Mouse (Mus musculus) midbrain, embryonic 16.5 days (tissue): ENCODE measurements around the gene Syt5. TPM values are rescaled to one million over a fixed set of nuclear protein-coding genes. Genes with fewer than 3 reads are reported as not detected.
"Not testable (repeated sequence)": the region's sequence is repeated elsewhere in the genome, so short reads cannot be mapped to it uniquely, and the experiment has no call there.

Experiments
- ATAC-seq: fragments of 200-750 bp; cut with Nextera tagmentation; 2 replicates; pipeline ENCODE4 v1.8.0; 2017; ENCODE audit warnings: moderate TSS enrichment
- H3K27ac ChIP-seq: fragments of 300-500 bp; sonication (generic); 2 replicates; pipeline ENCODE4 v1.5.1; 2014; ENCODE audit warnings: mild to moderate bottlenecking, low read length, mixed read lengths
- H3K27me3 ChIP-seq: fragments of 300-500 bp; sonication (generic); 2 replicates; pipeline ENCODE4 v1.6.1; 2014; ENCODE audit warnings: low read depth, low read length, mixed read lengths; ENCODE audit not compliant: control insufficient read depth, insufficient read depth
- H3K36me3 ChIP-seq: fragments of 300-500 bp; sonication (generic); 2 replicates; pipeline ENCODE4 v1.6.1; 2014; ENCODE audit warnings: mild to moderate bottlenecking, low read length, moderate library complexity, mixed read lengths; ENCODE audit not compliant: control insufficient read depth, insufficient read depth
- H3K4me1 ChIP-seq: fragments of 300-500 bp; sonication (generic); 2 replicates; pipeline ENCODE4 v1.6.1; 2014; ENCODE audit warnings: mild to moderate bottlenecking, low read length, mixed read lengths; ENCODE audit not compliant: control insufficient read depth, insufficient read depth
- H3K4me2 ChIP-seq: fragments of 300-500 bp; sonication (generic); 2 replicates; pipeline ENCODE4 v1.6.1; 2014; ENCODE audit warnings: mild to moderate bottlenecking, low read length, mixed read lengths
- H3K4me3 ChIP-seq: fragments of 300-500 bp; sonication (generic); 2 replicates; pipeline ENCODE4 v1.5.1; 2014; ENCODE audit warnings: low read depth, mild to moderate bottlenecking, low read length, moderate library complexity, mixed read lengths
- H3K9ac ChIP-seq: fragments of 300-500 bp; sonication (generic); 2 replicates; pipeline ENCODE4 v1.6.1; 2014; ENCODE audit warnings: low read depth, low read length, mixed read lengths
- H3K9me3 ChIP-seq: fragments of 300-500 bp; sonication (generic); replicated peaks from 2 replicates; pipeline ENCODE4 v1.6.1; 2014; ENCODE audit warnings: mild to moderate bottlenecking, low read length, mixed read lengths; ENCODE audit not compliant: control insufficient read depth, poor library complexity, severe bottlenecking
- WGBS: fragments of 180-500 bp; shearing (Covaris S2); extraction: QIAGEN DNeasy Blood & Tissue Kit; methylation state at CpG from one replicate; pipeline ENCODE4 v1.1.7; 2014; 5-methylcytosine and 5-hydroxymethylcytosine counted together
- polyA plus RNA-seq: library from polyadenylated mRNA; unstranded; fragments of >200 nt; fragmentation: Nextera tagmentation; extraction: Ambion mirVana; gene quantifications from 2 replicates; pipeline ENCODE4 v1.2.1, GENCODE M21; 2015

Syt5 gene
- polyA plus RNA-seq, 1 experiment from 2014 or later = 185 TPM

GRCm38 (mm10) chr7:4526341-4527301 lies 20.7 kb downstream of the Syt5 start:
- peak overlapping the region; percentile 13; the same call in 1 of the 2 replicates for H3K27ac ChIP-seq
- WGBS = 20% methylated on average over 40 of the region's 40 CpGs
- peak overlapping the region; percentile 61 for H3K9ac ChIP-seq
- peak; percentile 95 for ATAC-seq
- H3K4me3 ChIP-seq = peak overlapping the region; percentile 35
- peaks cover 3% of the 10 kb centered on the region; the same call in 1 of the 2 replicates for H3K27me3 ChIP-seq
- no peaks in the 10 kb centered on the region for H3K36me3 ChIP-seq
- H3K4me1 ChIP-seq = peaks cover 10% of the 10 kb centered on the region
- peak overlapping the region; percentile 62 for H3K4me2 ChIP-seq
- no peaks in the 10 kb centered on the region for H3K9me3 ChIP-seq

GRCm38 (mm10) chr7:4524212-4524922 lies 23.0 kb downstream of the Syt5 start, which contains the start of gene Tnni3:
Gene Tnni3 (minus strand): TSS chr7:4524229.
- peaks cover 13% of the 10 kb centered on the region for H3K4me1 ChIP-seq
- not testable (repeated sequence) for H3K4me3 ChIP-seq, H3K36me3 ChIP-seq, ATAC-seq, H3K9me3 ChIP-seq, H3K4me2 ChIP-seq, H3K27me3 ChIP-seq, H3K27ac ChIP-seq, H3K9ac ChIP-seq
- 67% methylated on average over 15 of the region's 15 CpGs for WGBS

DNA sequence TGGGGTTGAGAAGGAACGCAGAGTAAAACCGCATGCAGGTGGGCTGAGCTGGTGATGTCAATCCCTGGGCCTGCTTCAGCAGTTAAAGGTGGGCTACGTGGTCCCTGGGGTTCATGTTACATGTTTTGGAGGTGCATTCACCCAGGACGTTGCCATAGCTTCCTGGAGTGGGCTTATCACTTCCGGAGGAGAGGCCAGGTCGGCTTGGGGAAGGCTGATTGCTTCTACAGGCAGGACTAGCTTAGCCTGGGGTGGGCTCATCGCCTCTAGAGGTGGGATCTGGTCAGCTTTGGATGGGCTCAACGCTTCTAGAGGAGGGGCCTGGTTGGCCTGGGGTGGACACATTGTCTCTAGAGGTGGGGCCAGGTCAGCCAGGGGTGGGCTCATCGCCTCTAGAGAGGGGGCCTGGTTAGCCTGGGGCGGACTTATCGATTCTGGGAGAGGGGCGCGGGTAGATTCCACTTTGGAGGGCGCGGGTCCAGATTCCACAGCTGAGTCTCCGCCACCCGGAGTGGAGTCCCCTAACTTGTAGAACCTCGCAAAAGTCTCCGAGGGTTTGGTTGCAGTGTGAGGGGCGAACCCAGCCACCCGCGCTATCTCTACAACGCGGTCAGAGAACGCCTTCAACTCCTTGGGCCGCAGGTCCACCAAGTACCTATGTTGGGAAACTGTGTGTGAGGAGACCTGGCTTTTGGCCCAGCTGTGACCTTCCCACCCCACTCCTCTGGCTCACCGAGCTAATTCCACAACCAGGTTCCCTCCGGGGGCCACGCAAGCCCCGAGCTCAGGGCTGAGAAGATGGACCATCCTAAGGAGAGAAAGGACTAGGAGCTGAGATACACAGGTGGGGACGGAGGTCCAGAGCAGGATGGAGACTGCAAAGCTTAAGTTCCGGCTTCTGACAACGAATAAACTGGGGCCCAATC lies 23.9 kb downstream of the Syt5 start:
- no peak for ATAC-seq
- Histone ChIP-seq H3K4me3 (no peak overlapping the region), H3K36me3 (no peaks in the 10 kb centered on the region), H3K27me3 (peaks cover 8% of the 10 kb centered on the region; the same call in 1 of the 2 replicates), H3K9ac (no peak overlapping the region), H3K27ac (no peak overlapping the region), H3K4me2 (no peak overlapping the region), H3K4me1 (peaks cover 13% of the 10 kb centered on the region), H3K9me3 (no peaks in the 10 kb centered on the region)
- WGBS = 89% methylated on average over 33 of the region's 33 CpGs

DNA sequence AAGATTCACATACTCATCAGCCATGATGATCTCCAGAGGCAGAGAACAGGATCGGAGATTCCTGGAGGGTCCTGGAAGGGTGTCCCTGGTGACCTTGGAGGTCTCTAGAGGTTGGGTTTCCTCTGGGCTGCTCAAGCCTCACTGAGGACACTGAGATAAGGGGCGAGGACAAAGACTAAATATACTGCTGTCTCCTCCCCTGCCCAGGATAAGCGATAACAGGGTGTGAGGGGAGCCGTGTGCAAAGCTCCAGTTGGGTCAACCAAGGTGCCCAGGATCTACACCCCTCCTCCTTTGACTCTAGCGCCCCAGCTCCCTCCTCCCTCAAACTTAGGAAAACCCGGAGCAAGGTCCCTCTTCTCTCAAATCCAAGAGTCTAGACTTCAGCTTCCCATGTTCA lies 25.0 kb downstream of the Syt5 start:
- H3K27me3 ChIP-seq = peaks cover 8% of the 10 kb centered on the region; the same call in 1 of the 2 replicates
- 83% methylated on average over 6 of the region's 6 CpGs for WGBS
- no peak overlapping the region for H3K4me2 ChIP-seq
- no peak overlapping the region for H3K4me3 ChIP-seq
- no peak for ATAC-seq
- no peaks in the 10 kb centered on the region for H3K36me3 ChIP-seq
- H3K27ac ChIP-seq = no peak overlapping the region
- H3K9me3 ChIP-seq = no peaks in the 10 kb centered on the region
- H3K9ac ChIP-seq = no peak overlapping the region
- peaks cover 13% of the 10 kb centered on the region for H3K4me1 ChIP-seq

GRCm38 (mm10) chr7:4521231-4522003 lies 25.9 kb downstream of the Syt5 start:
- 35% methylated on average over 32 of the region's 32 CpGs for WGBS
- no peaks in the 10 kb centered on the region for H3K36me3 ChIP-seq
- H3K27me3 ChIP-seq = peaks cover 8% of the 10 kb centered on the region; the same call in 1 of the 2 replicates
- H3K9ac ChIP-seq = 0 out of 2 replicates have a peak overlapping the region, but pooled peaks have one; percentile 14
- peak overlapping the region; percentile 47 for H3K4me2 ChIP-seq
- H3K9me3 ChIP-seq = no peaks in the 10 kb centered on the region
- peak overlapping the region; percentile 17 for H3K4me3 ChIP-seq
- H3K4me1 ChIP-seq = peaks cover 6% of the 10 kb centered on the region
- H3K27ac ChIP-seq = no peak overlapping the region
- ATAC-seq = no peak

DNA sequence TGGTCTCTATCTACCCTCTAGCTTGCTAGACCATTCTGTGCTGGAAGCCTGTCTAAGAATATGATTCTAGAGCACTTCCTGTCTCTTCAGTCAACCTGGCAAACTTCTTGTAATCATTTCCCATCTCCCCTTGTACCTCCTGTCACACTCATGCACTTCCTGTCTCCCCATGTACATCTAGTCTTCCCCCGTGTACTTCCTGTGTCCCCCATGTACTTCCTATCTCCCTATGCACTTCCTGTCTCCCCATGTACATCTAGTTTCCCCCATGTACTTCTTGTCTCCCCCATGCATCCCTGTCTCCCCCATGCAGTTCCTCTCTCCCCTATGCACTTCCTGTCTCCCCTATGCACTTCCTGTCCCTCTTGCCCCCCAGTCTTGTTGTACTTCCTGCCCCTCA lies 28.9 kb downstream of the Syt5 start:
- H3K9ac ChIP-seq = no peak overlapping the region
- H3K27me3 ChIP-seq = peaks cover 8% of the 10 kb centered on the region; the same call in 1 of the 2 replicates
- peaks cover 4% of the 10 kb centered on the region; the same call in 1 of the 2 replicates for H3K4me1 ChIP-seq
- no peak overlapping the region for H3K4me2 ChIP-seq
- WGBS = 87% methylated on average over 1 of the region's 1 CpGs
- H3K36me3 ChIP-seq = no peaks in the 10 kb centered on the region
- no peak for ATAC-seq
- H3K27ac ChIP-seq = no peak overlapping the region
- no peak overlapping the region for H3K4me3 ChIP-seq
- H3K9me3 ChIP-seq = no peaks in the 10 kb centered on the region

GRCm38 (mm10) chr7:4516332-4517050 lies 30.9 kb downstream of the Syt5 start, which contains the start of gene Tnnt1:
Gene Tnnt1 (minus strand): TSS chr7:4516382.
- no peak within 1 kb of the TSS for H3K4me3 ChIP-seq
- H3K9ac ChIP-seq = no peak within 1 kb of the TSS
- no peaks in the 10 kb centered on the region for H3K9me3 ChIP-seq
- H3K27ac ChIP-seq = no peak within 1 kb of the TSS
- 12% methylated on average over 3 of the region's 4 CpGs for WGBS
- no peak for ATAC-seq
- H3K4me2 ChIP-seq = no peak within 1 kb of the TSS
- no peaks in the 10 kb centered on the region for H3K36me3 ChIP-seq
- peaks cover 4% of the 10 kb centered on the region; the same call in 1 of the 2 replicates for H3K4me1 ChIP-seq
- peaks cover 3% of the 10 kb centered on the region; the same call in 1 of the 2 replicates for H3K27me3 ChIP-seq
